Mouse (Mus musculus) intestine, embryonic 14.5 days (tissue): ENCODE measurements around the gene Tlcd2. TPM values are rescaled to one million over a fixed set of nuclear protein-coding genes. Genes with fewer than 3 reads are reported as not detected.

ENCODE experiments used
- ATAC-seq: fragments of 200-750 bp; cut with Nextera tagmentation; replicated peaks from 2 replicates; pipeline ENCODE4 v1.8.0; 2017; ENCODE audit warnings: low read depth, moderate number of reproducible peaks, moderate TSS enrichment, moderate library complexity; ENCODE audit not compliant: low FRiP score, low TSS enrichment
- DNase-seq: peaks from one replicate; pipeline ENCODE4 v3.0.0-alpha.2; 2018; ENCODE audit warnings: low spot score
- H3K27ac ChIP-seq: fragments of 300-500 bp; sonication (generic); 2 replicates; pipeline ENCODE4 v1.5.1; 2014; ENCODE audit warnings: low read depth, mild to moderate bottlenecking, control low read depth
- H3K27me3 ChIP-seq: fragments of 300-500 bp; sonication (generic); replicated peaks from 2 replicates; pipeline ENCODE4 v1.6.1; 2014; ENCODE audit warnings: low read length, control low read depth; ENCODE audit not compliant: control insufficient read depth, insufficient read depth
- H3K36me3 ChIP-seq: fragments of 300-500 bp; sonication (generic); 2 replicates; pipeline ENCODE4 v1.6.1; 2014; ENCODE audit warnings: low read length, control low read depth; ENCODE audit not compliant: control insufficient read depth, insufficient read depth
- H3K4me1 ChIP-seq: fragments of 300-500 bp; sonication (generic); replicated peaks from 2 replicates; pipeline ENCODE4 v1.6.1; 2014; ENCODE audit warnings: low read length, control low read depth, mixed read lengths; ENCODE audit not compliant: control insufficient read depth, insufficient read depth
- H3K4me2 ChIP-seq: fragments of 300-500 bp; sonication (generic); 2 replicates; pipeline ENCODE4 v1.6.1; 2014; ENCODE audit warnings: low read length
- H3K4me3 ChIP-seq: fragments of 300-500 bp; sonication (generic); 2 replicates; pipeline ENCODE4 v1.5.1; 2014; ENCODE audit warnings: low read depth, low read length, control low read depth, mixed read lengths
- H3K9ac ChIP-seq: fragments of 300-500 bp; sonication (generic); 2 replicates; pipeline ENCODE4 v1.6.1; 2014; ENCODE audit warnings: mild to moderate bottlenecking, low read length
- H3K9me3 ChIP-seq: fragments of 300-500 bp; sonication (generic); 2 replicates; pipeline ENCODE4 v1.6.1; 2016; ENCODE audit warnings: low read length, control low read depth; ENCODE audit not compliant: control insufficient read depth
- WGBS: fragments of 180-500 bp; shearing (Covaris S2); extraction: QIAGEN DNeasy Blood & Tissue Kit; methylation state at CpG from one replicate; pipeline ENCODE4 v1.1.7; 2014; 5-methylcytosine and 5-hydroxymethylcytosine counted together
- polyA plus RNA-seq: library from polyadenylated mRNA; unstranded; fragments of >200 nt; fragmentation: Nextera tagmentation; extraction: Ambion mirVana; gene quantifications from 2 replicates; pipeline ENCODE4 v1.2.1, GENCODE M21; 2014

The Tlcd2 gene
- polyA plus RNA-seq, 1 experiment from 2014 or later, result 22.4 TPM

DNA sequence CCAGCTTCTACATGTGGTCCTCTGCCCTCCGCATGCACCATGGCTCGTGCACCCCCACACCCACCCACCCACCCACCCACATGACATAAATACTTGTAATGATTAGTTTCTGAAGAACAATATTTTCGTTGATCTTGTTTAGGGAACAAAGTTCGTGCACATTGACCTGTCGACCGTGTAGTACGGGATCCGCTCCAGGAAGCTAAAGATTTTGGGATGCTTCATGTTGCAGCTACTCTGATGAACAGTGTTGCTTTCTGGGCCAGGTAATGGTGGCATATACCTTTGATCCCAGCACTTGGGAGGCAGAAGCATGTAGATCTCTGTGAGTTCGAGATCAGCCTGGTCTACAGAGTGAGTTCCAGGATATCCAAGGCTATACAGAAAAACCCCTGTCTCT, 37.5 kb upstream of the Tlcd2 start:
- Histone ChIP-seq H3K4me3 (no peak overlapping the region), H3K27me3 (no peaks in the 10 kb centered on the region), H3K4me1 (peaks cover 8% of the 10 kb centered on the region; the same call in 1 of the 2 replicates), H3K36me3 (no peaks in the 10 kb centered on the region), H3K9ac (no peak overlapping the region), H3K9me3 (no peaks in the 10 kb centered on the region), H3K4me2 (no peak overlapping the region), H3K27ac (no peak overlapping the region)
- DNase-seq (no peak), ATAC-seq (no peak)
- WGBS, result 90% methylated on average over 9 of the region's 9 CpGs

DNA sequence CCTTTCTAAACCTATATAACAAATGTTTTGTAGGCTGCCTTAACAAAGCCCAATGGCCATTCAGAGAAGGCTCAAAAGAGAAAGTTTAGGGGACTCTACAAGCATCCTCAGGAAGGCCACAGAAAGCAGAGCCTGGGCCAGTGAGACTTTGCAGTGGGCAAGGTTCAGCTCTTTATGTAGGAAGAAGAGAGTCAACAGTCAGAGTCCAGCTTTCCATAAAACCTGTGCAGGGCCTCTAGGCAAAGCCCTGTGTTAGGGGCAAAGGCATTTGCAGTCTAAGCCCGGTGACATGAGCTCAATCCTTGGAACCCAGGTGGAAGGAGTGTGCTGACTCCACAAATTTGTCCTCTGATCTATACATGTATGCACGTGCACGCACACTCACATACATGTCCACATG, 37.1 kb upstream of the Tlcd2 start:
- Histone ChIP-seq H3K27ac (no peak overlapping the region), H3K9me3 (no peaks in the 10 kb centered on the region), H3K4me2 (no peak overlapping the region), H3K4me1 (peaks cover 8% of the 10 kb centered on the region; the same call in 1 of the 2 replicates), H3K4me3 (no peak overlapping the region), H3K36me3 (no peaks in the 10 kb centered on the region), H3K27me3 (no peaks in the 10 kb centered on the region), H3K9ac (no peak overlapping the region)
- DNase-seq (no peak), ATAC-seq (no peak)
- WGBS, result 97% methylated on average over 3 of the region's 3 CpGs

DNA sequence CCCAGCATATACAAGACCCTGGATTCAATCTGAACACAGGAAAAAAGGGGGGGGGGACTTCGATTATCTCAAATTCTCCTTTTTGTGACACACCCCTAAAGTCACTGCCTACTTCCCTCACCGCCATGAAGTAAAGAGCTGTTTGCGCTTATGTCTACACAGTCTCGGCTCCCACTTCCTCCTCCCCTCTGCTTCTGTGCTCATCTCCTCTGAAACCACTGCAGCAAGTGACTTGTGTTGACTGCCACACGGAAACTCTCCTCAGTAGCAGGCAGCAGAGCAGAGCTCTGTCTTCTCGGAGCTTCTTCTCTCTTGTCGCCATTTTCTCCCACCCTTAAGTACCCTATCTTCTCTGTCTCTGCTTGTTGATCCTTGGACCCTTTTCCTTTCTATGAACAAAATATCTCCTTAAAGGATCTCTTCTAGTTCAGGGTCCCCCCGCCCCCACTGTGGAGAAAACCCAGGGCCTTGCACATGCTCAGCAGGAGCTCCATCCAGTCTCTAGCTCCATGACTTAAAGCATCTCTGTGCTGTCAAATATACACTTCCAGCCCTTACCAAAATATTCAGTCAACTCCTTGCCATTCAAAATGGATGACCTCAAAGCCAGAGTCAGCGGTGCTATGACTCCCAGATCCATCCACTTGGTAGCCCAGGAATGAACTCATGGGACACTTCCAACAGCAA, 32.4 kb upstream of the Tlcd2 start:
- no peak for DNase-seq
- no peak overlapping the region for H3K9ac ChIP-seq
- WGBS, result 71% methylated on average over 9 of the region's 9 CpGs
- H3K27me3 ChIP-seq, result no peaks in the 10 kb centered on the region
- H3K9me3 ChIP-seq, result peaks cover 2% of the 10 kb centered on the region; the same call in 1 of the 2 replicates
- no peak overlapping the region for H3K4me2 ChIP-seq
- no peak overlapping the region for H3K27ac ChIP-seq
- H3K4me1 ChIP-seq, result no peaks in the 10 kb centered on the region
- H3K36me3 ChIP-seq, result no peaks in the 10 kb centered on the region
- H3K4me3 ChIP-seq, result no peak overlapping the region
- ATAC-seq, result no peak

DNA sequence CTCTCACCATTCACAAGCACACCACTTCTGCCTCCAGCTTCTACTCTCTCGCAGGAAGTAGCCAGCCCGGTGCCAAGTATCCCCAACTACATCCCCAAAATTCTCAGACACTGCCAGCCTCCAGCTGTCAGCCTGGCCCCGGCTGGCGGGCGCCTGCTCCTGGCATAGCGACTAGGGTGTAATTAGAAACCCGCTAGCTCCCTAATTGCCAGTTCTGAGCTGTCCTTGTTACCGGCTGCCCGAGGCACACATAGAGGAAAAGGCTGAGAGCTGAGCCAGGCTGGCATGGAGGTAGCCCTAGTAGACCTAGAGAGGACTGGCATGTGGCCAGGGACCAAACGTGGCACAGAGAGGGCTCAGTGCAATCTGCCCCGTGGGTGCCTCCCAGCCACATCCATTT, 30.2 kb upstream of the Tlcd2 start:
- Histone ChIP-seq H3K27ac (no peak overlapping the region), H3K4me2 (no peak overlapping the region), H3K9me3 (peaks cover 3% of the 10 kb centered on the region; the same call in 1 of the 2 replicates), H3K4me1 (no peaks in the 10 kb centered on the region), H3K36me3 (no peaks in the 10 kb centered on the region), H3K27me3 (no peaks in the 10 kb centered on the region), H3K4me3 (no peak overlapping the region), H3K9ac (no peak overlapping the region)
- WGBS, result 82% methylated on average over 11 of the region's 11 CpGs
- DNase-seq (no peak), ATAC-seq (no peak)

DNA sequence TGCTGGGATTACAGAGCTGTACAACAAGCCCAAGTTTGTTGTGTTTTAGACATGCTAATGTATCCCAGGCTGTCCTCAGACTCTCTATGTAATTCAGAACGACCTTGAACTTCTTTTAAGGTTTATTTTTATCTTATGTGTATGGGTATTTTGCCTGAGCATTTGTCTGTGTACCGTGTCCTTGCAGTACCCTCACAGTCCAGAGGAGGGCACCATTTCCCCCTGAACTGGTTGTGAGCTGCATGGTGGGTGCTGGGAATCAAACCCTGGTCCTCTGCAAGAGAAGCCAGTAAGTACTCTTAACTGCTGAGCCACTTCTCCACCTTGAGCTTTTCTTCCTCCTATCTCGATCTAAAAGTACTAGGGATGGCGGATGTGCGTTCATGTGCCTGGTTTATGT, 27.4 kb upstream of the Tlcd2 start:
- no peak for ATAC-seq

DNA sequence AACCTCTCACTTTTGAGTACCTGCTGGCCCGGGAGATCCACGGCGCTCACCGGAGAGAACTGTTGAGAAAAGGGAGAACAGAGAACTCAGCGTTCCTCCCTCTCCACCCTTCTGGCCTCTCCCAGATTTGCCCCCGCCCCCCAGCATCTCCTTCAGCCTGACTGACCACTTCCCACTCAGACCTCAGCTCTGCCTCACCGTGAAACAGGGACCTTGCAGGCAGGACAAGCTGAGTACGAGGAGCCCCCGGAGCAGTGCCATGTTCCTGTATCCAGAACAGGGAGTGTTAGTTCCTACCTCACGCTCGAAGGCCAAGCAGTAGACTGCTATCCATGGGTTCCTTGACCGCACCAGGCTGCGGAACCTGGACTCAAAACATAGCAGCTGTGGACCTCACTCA, 23.3 kb upstream of the Tlcd2 start:
- Histone ChIP-seq H3K4me1 (no peaks in the 10 kb centered on the region), H3K36me3 (0 out of 2 replicates have a peak, but pooled peaks cover 4% of the 10 kb centered on the region), H3K9me3 (peaks cover 3% of the 10 kb centered on the region; the same call in 1 of the 2 replicates), H3K27ac (no peak overlapping the region), H3K4me2 (no peak overlapping the region), H3K4me3 (no peak overlapping the region), H3K27me3 (no peaks in the 10 kb centered on the region), H3K9ac (no peak overlapping the region)
- ATAC-seq (no peak), DNase-seq (no peak)
- 86% methylated on average over 13 of the region's 13 CpGs for WGBS

More for the DNA sequence above, 27.4 kb upstream of the Tlcd2 start:
- H3K9me3 ChIP-seq, result peaks cover 3% of the 10 kb centered on the region; the same call in 1 of the 2 replicates
- H3K27me3 ChIP-seq, result no peaks in the 10 kb centered on the region
- no peaks in the 10 kb centered on the region for H3K36me3 ChIP-seq
- H3K4me2 ChIP-seq, result no peak overlapping the region
- H3K4me3 ChIP-seq, result no peak overlapping the region
- H3K9ac ChIP-seq, result no peak overlapping the region
- H3K27ac ChIP-seq, result no peak overlapping the region
- DNase-seq, result no peak
- no peaks in the 10 kb centered on the region for H3K4me1 ChIP-seq
- 85% methylated on average over 5 of the region's 5 CpGs for WGBS

DNA sequence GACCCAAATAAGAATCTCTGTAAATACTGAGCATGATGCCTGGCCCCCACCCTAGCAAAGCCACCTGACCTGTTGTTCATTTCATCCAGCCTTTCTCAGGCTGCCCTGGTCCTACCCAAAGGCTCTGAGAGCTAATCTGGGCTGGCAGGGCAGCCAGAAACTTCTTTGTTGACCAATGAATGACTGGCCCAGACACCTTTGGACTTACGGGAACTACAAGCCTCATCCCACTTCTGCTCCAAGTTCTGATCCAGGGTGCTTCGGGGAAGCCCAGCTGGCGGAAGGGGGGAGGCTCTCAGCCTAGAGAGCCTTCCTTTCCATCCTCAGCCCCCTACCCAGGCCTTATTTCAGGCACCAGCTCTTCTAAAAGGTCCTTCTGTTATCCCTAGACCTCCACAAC, 22.7 kb upstream of the Tlcd2 start:
- H3K4me1 ChIP-seq, result no peaks in the 10 kb centered on the region
- H3K4me2 ChIP-seq, result no peak overlapping the region
- H3K9ac ChIP-seq, result no peak overlapping the region
- 0 out of 2 replicates have a peak, but pooled peaks cover 4% of the 10 kb centered on the region for H3K36me3 ChIP-seq
- H3K27ac ChIP-seq, result no peak overlapping the region
- ATAC-seq (no peak), DNase-seq (no peak)
- H3K4me3 ChIP-seq, result no peak overlapping the region
- H3K9me3 ChIP-seq, result peaks cover 3% of the 10 kb centered on the region; the same call in 1 of the 2 replicates
- 91% methylated on average over 3 of the region's 3 CpGs for whole genome bisulfite sequencing
- no peaks in the 10 kb centered on the region for H3K27me3 ChIP-seq

DNA sequence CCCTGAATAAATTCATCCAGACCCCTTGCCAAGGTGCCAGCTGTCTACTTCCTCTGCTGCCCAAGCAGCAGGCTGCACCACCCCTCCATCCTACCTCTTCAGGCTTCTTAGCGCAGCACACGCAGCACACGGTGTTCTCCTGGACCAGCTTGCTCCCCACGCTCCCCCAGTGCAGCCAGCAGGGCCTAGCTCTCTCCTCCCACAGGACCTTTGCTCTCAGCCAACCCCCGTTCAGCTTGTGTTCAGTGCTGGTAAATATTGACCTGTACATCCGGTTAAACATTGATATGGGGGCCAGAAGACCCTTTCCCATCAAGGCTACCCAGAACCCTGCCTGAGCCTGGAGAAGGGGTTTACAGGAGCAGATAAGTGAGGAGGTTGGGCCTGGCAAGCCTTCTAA, 22.2 kb upstream of the Tlcd2 start, which contains the start of gene Serpinf2:
Gene Serpinf2 (minus strand): TSS at position 229 of the 400 bp plus-strand sequence.
- Histone ChIP-seq H3K4me1 (no peaks in the 10 kb centered on the region), H3K27ac (no peak within 1 kb of the TSS), H3K36me3 (peaks cover 4% of the 10 kb centered on the region; the same call in 1 of the 2 replicates), H3K4me2 (no peak within 1 kb of the TSS), H3K4me3 (no peak within 1 kb of the TSS), H3K27me3 (no peaks in the 10 kb centered on the region), H3K9ac (no peak within 1 kb of the TSS), H3K9me3 (no peaks in the 10 kb centered on the region)
- DNase-seq (no peak), ATAC-seq (no peak)
- WGBS, result 70% methylated on average over 6 of the region's 6 CpGs

DNA sequence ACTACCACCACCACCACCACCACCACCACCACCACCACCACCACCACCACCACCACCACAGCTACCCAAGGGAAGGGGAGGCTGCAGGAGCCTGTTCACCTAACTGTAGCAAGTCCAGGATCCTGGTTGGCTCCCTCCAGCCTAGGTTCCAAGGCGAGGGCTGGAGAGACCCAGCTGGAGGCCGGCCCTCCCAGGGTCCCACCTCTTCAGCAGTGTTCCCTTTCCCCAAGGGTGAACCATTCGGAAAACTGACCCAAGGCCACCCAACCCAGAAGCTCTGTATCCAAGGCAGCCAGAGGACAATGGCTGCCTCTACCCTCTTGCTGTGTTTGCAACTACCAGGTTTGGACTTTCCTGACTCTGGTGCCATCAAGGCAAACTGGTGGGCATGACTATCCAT, 21.6 kb upstream of the Tlcd2 start:
- H3K4me2 ChIP-seq, result no peak overlapping the region
- WGBS, result 95% methylated on average over 3 of the region's 3 CpGs
- DNase-seq, result no peak
- H3K27ac ChIP-seq, result no peak overlapping the region
- H3K4me1 ChIP-seq, result no peaks in the 10 kb centered on the region
- H3K36me3 ChIP-seq, result peaks cover 9% of the 10 kb centered on the region; the same call in 1 of the 2 replicates
- no peaks in the 10 kb centered on the region for H3K9me3 ChIP-seq
- no peak overlapping the region for H3K9ac ChIP-seq
- no peak overlapping the region for H3K4me3 ChIP-seq
- ATAC-seq, result no peak
- no peaks in the 10 kb centered on the region for H3K27me3 ChIP-seq
